Mouse (Mus musculus) B cell, adult 2 months (primary cell): ENCODE results near the gene Fam129a.
A peak's percentile ranks its signal among the peaks of the same experiment; 100 is the strongest.
"Not testable (repeated sequence)": the region's sequence is repeated elsewhere in the genome, so short reads cannot be mapped to it uniquely, and the experiment has no call there.

Experiments
- DNase-seq, 2 experiments: peaks; one replicate each; pipeline ENCODE4 v3.0.0; 2022

Gene Fam129a

GRCm38 (mm10) chr1:151706397-151706752 is 135.4 kb downstream of the Fam129a start:
- DNase-seq, result no peak

GRCm38 (mm10) chr1:151708966-151709733 is 138.2 kb downstream of the Fam129a start:
- DNase-seq, result peak in 1 of 2 experiments; percentile 11

DNA sequence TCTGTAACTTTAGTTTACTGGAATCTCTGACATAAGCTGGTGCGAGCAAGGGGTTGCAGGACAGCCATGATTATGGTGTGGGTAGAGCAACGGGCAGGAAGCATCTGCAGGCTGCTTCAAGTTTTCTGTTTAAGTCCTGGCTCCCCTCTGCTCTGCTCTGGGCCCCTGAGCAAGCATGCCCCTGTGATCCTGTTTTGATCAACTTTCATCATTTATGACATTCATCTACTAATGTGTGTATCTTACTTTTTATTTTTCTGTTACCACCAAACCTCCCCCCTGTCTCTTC is 138.7 kb downstream of the Fam129a start:
- no peak for DNase-seq

DNA sequence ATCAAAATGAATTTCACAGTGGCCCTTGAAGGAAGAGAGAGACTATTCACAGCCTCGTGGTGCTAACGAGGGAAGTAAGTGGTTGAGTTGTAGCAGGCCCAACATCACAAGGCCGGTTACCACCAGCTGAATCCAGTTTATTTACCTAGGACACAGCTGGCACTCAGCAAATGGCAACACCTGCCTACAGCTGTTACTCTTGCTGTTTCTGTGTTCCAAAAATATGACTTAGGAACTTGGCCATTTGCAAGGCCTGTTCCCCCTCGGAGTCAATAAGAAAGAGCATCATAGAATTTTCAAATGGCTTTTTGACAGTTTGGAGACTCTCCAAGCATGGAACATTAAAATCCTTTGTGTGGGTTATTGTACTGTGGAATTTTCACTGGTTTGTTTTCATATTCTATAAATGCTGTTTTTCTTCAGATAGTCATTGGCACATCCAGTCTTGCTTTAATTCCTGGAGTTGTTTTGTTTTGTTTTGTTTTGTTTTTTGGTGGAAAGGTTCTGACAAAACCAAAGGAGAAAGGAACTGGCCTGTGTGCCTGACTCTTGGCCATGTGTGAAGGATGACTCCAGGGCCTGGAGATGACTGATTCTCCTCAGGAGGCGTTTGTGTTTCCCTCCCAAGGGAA is 139.6 kb downstream of the Fam129a start:
- no peak for DNase-seq

DNA sequence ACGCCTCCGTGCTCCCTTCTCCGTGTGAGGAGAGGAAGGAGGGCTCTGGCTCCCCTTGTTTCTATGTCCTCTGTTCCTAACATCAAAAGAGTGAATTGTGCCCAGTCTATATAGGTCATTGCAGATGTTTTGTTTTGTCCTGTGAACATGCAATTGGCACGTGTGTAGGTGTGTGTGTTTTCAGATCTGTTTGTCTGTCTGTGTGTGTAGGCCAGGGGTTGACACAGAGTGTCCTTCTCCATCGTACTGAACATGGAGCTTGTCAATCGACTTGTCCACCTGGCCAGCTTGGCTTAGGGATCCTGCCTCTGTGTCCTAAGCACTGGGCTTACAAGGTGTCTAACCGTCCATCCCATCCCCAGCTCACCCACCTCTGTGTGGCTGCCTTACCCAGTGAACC is 140.1 kb downstream of the Fam129a start:
- no peak for DNase-seq

- no peak for DNase-seq
These were observed 141.7 kb downstream of the Fam129a start for GRCm38 (mm10) chr1:151712664-151713063.

- no peak for DNase-seq
These were observed 142.6 kb downstream of the Fam129a start for GRCm38 (mm10) chr1:151713622-151714021.

GRCm38 (mm10) chr1:151716024-151716710 is 145.2 kb downstream of the Fam129a start:
- peak; percentile 21 to 22 for DNase-seq

DNA sequence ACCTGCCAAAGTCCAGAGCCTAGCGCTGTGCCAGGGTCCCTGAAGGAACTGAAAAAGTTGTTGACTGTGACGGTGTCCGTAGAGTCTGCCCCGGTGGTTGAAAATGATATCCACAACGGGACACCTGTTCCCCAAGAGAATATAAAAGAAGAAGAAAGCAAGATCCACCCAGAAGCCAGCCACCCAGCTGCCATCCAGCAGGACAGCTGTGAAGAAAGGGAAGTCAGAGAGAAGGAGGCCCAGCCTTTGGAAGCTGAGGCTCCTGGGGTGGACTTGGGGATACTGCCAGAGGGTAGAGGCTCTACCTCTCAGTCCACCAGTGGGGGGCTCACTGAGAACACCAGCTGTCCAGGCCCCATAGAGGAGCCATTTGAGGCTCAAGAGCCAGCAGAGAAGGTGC is 146.6 kb downstream of the Fam129a start:
- peak; percentile 32 to 43 for DNase-seq

DNA sequence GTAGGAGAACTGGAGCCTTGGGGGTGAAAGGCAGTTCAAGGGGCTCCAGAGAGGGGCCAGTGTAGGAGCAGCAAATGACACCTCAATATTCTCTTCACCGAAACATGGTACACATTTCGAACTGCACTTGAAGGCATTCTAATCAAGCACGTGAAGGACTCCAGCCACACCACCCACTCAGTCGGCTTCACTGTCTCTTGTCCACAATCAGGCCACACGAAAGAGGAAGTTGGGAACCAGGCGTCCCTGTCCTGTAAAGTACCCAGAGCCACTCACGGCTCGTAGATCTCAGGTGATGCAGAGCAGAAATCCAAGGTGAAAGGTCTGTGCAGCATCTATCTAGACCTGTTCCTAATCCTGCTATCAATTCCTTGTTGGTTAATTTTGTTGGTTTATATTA is 147.6 kb downstream of the Fam129a start:
- peak; percentile 29 to 34 for DNase-seq

GRCm38 (mm10) chr1:151719911-151720310 is 148.9 kb downstream of the Fam129a start:
- DNase-seq, result no peak

DNA sequence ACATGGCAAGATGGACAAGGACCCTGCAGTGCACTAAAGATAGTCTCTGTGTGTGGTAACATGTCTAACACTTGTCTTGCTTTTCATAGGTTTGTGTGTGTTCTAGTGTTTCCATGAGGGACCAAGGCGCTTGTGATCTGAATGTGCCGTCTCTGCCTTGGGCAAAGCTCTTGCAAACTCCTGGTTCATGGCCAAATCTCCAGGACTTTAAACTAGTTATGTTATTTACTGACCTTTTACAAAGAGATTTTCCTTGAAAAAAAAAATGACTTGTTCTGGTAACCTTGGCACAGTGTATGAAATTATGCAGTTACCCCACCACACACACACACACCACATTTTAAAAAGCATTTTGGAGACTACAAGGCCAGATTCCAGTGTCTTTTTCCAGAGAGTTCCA is 149.6 kb downstream of the Fam129a start:
- no peak for DNase-seq

- DNase-seq, result no peak
These were observed 150.5 kb downstream of the Fam129a start for GRCm38 (mm10) chr1:151721357-151721983.

DNA sequence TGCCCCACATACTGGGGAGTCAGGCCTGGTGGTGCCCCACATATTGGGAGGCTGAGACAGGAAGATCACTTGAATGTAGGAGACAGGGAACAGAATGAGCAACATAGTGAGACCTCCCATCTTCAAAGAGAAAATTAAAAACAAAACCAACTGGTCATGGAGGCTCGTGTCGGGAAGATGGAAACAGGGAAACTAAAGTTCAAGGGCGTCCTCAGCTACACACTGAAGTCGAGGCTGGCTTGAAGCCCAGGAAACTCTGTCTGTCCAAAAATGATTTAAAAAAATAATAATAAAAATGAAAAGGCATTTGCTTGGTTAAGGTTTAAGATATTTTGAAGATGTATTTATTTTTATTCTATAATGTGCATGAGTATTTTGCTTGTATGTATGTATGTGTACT is 152.8 kb downstream of the Fam129a start:
- no peak for DNase-seq

- DNase-seq, result no peak
These were observed 154.6 kb downstream of the Fam129a start for GRCm38 (mm10) chr1:151725590-151725989.

DNA sequence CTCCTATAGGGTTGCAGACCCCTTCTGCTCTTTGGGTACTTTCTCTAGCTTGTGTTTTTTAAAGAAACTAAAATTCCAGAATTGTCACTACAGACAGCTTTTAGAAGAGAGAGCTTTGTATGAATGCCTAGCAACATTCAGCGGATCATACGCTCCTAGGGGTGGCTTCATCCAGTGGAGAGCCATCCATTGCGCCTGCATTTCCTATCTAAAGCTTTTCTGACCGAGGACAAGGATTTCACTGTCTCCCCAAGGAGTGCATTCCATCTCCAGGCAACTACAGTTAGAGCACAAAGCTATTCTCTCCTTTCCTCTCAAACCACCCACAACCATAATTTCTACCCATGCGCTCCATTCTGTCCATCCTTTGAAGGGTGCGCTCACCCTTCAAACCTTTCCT is 155.4 kb downstream of the Fam129a start:
- no peak for DNase-seq

DNA sequence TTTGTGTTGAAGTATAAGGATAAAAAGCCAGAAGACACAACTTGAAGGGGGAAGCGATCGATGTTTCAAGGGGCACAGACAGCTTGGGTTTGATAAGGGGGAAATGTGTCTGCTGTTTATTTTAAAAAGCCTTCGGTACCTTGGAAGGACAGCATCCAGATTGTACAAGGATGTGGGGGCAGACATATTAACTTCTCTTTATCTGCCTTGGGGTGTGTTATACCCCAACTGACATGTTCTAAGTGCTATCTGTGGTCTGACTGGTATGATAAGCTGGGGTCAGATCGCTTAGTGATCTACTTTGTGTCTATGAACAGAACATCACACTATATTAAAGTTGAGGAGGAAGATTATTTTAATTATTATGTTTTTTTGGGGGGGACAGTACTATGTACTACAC is 157.2 kb downstream of the Fam129a start:
- no peak for DNase-seq

GRCm38 (mm10) chr1:151737146-151737545 is 166.2 kb downstream of the Fam129a start:
- DNase-seq, result no peak

- no peak for DNase-seq
These were observed 170.2 kb downstream of the Fam129a start for GRCm38 (mm10) chr1:151741199-151741621.

GRCm38 (mm10) chr1:151749894-151750293 is 178.9 kb downstream of the Fam129a start:
- DNase-seq, result not testable (repeated sequence)

- no peak for DNase-seq
These were observed 182.0 kb downstream of the Fam129a start for GRCm38 (mm10) chr1:151752946-151753345.

- no peak for DNase-seq
These were observed 182.5 kb downstream of the Fam129a start for GRCm38 (mm10) chr1:151753374-151753929.

- DNase-seq, result peak; percentile 19 to 27
These were observed 183.1 kb downstream of the Fam129a start for GRCm38 (mm10) chr1:151754028-151754489.
